Comparison of ENCODE assay signal across 25 mouse cellular contexts in genomic region chr1:73875676-73876218, GRCm38 (mm10).
DNase-seq lines count a peak whose midpoint lies in the region; ATAC-seq and TF ChIP-seq lines count a peak whose summit lies in the region.
"Had no signal": no experiment of that assay in that cellular context is flagged by ENCODE, and none has a peak within 500 bp of the region (broad histone marks: within the 10 kb centered on the region; RNA-seq: fewer than 3 reads in every experiment).

No protein-coding gene starts in this region.

- no peaks in the 10 kb centered on the region for H3K4me1 ChIP-seq in heart, embryonic 10.5 days
- no peaks in the 10 kb centered on the region for H3K4me1 ChIP-seq in kidney, postnatal 0 days (replicated peaks; ENCODE audit: insufficient read depth, low read length)
- no peaks in the 10 kb centered on the region for H3K4me1 ChIP-seq in lung, postnatal 0 days (ENCODE audit: insufficient read depth, low read depth, low read length)
- H3K4me1 ChIP-seq: embryonic facial prominence, embryonic 13.5 days; heart, embryonic 13.5 days; hindbrain, embryonic 13.5 days; kidney, embryonic 15.5 days; liver, embryonic 12.5 days had no signal

- no peak overlapping the region for H3K4me3 ChIP-seq in heart, embryonic 10.5 days
- no peak overlapping the region for H3K4me3 ChIP-seq in kidney, postnatal 0 days (replicated peaks; ENCODE audit: low read depth, low read length)
- H3K4me3 ChIP-seq in lung, postnatal 0 days (ENCODE audit: low read depth, low read length) = no peak overlapping the region
- H3K4me3 ChIP-seq: embryonic facial prominence, embryonic 13.5 days; erythroblast, embryonic 14.5 days; heart, embryonic 13.5 days; hindbrain, embryonic 13.5 days; kidney, embryonic 15.5 days; liver, embryonic 12.5 days had no signal

- H3K9me3 ChIP-seq in heart, embryonic 10.5 days = no peaks in the 10 kb centered on the region
- no peaks in the 10 kb centered on the region for H3K9me3 ChIP-seq in kidney, postnatal 0 days (replicated peaks; ENCODE audit: low read length)
- H3K9me3 ChIP-seq in lung, postnatal 0 days (ENCODE audit: low read length) = no peaks in the 10 kb centered on the region
- H3K9me3 ChIP-seq: embryonic facial prominence, embryonic 13.5 days; heart, embryonic 13.5 days; hindbrain, embryonic 13.5 days; kidney, embryonic 15.5 days; liver, embryonic 12.5 days had no signal

- no peak for TF ChIP-seq CTCF in kidney, postnatal 0 days (IDR thresholded peaks at IDR 0.05; ENCODE audit: low read depth)
- no peak for TF ChIP-seq CTCF in lung, postnatal 0 days (IDR thresholded peaks at IDR 0.05)

- no peaks in the 10 kb centered on the region for H3K36me3 ChIP-seq in heart, embryonic 10.5 days
- H3K36me3 ChIP-seq in kidney, postnatal 0 days (ENCODE audit: insufficient read depth, low read length) = no peaks in the 10 kb centered on the region
- no peaks in the 10 kb centered on the region for H3K36me3 ChIP-seq in lung, postnatal 0 days (ENCODE audit: insufficient read depth, low read length)
- H3K36me3 ChIP-seq: embryonic facial prominence, embryonic 13.5 days; heart, embryonic 13.5 days; hindbrain, embryonic 13.5 days; kidney, embryonic 15.5 days; liver, embryonic 12.5 days had no signal

- H3K9ac ChIP-seq in kidney, postnatal 0 days (ENCODE audit: low read depth, low read length) = no peak overlapping the region
- H3K9ac ChIP-seq in lung, postnatal 0 days (replicated peaks; ENCODE audit: low read depth) = no peak overlapping the region
- H3K9ac ChIP-seq: embryonic facial prominence, embryonic 13.5 days; forebrain, postnatal 0 days; heart, embryonic 13.5 days; hindbrain, embryonic 13.5 days; kidney, embryonic 15.5 days; liver, embryonic 12.5 days had no signal

- H3K27ac ChIP-seq in heart, embryonic 10.5 days = no peak overlapping the region
- no peak overlapping the region for H3K27ac ChIP-seq in kidney, postnatal 0 days
- no peak overlapping the region for H3K27ac ChIP-seq in lung, postnatal 0 days (ENCODE audit: low read length)
- H3K27ac ChIP-seq: embryonic facial prominence, embryonic 13.5 days; heart, embryonic 13.5 days; hindbrain, embryonic 13.5 days; kidney, embryonic 15.5 days; liver, embryonic 12.5 days had no signal

- ATAC-seq in kidney, postnatal 0 days (replicated peaks; ENCODE audit: low FRiP score, low read depth) = no peak
- ATAC-seq in lung, postnatal 0 days = peak; percentile 77
- no peak for ATAC-seq in inflammation-experienced regulatory T-cells, adult 6 months
- ATAC-seq: activated CD4-positive, CD25-positive, alpha-beta regulatory T cell, adult 4 months; CD4-positive, CD25-positive, alpha-beta regulatory T cell, adult 4 months; forebrain, postnatal 0 days; liver, embryonic 12.5 days had no signal

- H3K27me3 ChIP-seq in heart, embryonic 10.5 days (ENCODE audit: insufficient read depth, poor library complexity, severe bottlenecking) = no peaks in the 10 kb centered on the region
- no peaks in the 10 kb centered on the region for H3K27me3 ChIP-seq in kidney, postnatal 0 days (ENCODE audit: insufficient read depth, low read length)
- H3K27me3 ChIP-seq in lung, postnatal 0 days (replicated peaks; ENCODE audit: insufficient read depth, low read length) = no peaks in the 10 kb centered on the region
- H3K27me3 ChIP-seq: embryonic facial prominence, embryonic 13.5 days; heart, embryonic 13.5 days; hindbrain, embryonic 13.5 days; kidney, embryonic 15.5 days; liver, embryonic 12.5 days had no signal

- H3K4me2 ChIP-seq in kidney, postnatal 0 days (ENCODE audit: low read length) = no peak overlapping the region
- no peak overlapping the region for H3K4me2 ChIP-seq in lung, postnatal 0 days (replicated peaks; ENCODE audit: low read depth, low read length)
- H3K4me2 ChIP-seq: embryonic facial prominence, embryonic 13.5 days; heart, embryonic 13.5 days; hindbrain, embryonic 13.5 days; kidney, embryonic 15.5 days; liver, embryonic 12.5 days had no signal

- peak; percentile 22 to 45 for DNase-seq in heart, adult 18-20 months
- no peak for DNase-seq in heart, embryonic 10.5 days (ENCODE audit: low spot score)
- DNase-seq in kidney, postnatal 0 days (ENCODE audit: low spot score) = peak; percentile 43
- no peak for DNase-seq in kidney, postnatal 25 days
- DNase-seq in lung, postnatal 0 days (ENCODE audit: low spot score) = peak; percentile 81
- no peak for DNase-seq in thymus, adult 18-20 months
- DNase-seq: adrenal gland, adult 8-10 months; cerebellum, adult 11 months; cerebellum, adult 9-11 months; embryo, embryonic 11 days; forebrain, postnatal 0 days; kidney, adult 18-20 months; layer of hippocampus, postnatal 36 days; left cerebral cortex, postnatal 4 days; midbrain, embryonic 14.5 days; right cerebral cortex, postnatal 14 days had no signal

- WGBS in heart, embryonic 10.5 days = 33% methylated on average over 1 of the region's 1 CpGs
- 22% methylated on average over 1 of the region's 1 CpGs for WGBS in kidney, postnatal 0 days
- 20% methylated on average over 1 of the region's 1 CpGs for WGBS in lung, postnatal 0 days

- TF ChIP-seq EP300 in lung, postnatal 0 days (IDR thresholded peaks at IDR 0.05) = no peak

Comparison
In these comparisons a context has a peak if more than half of its experiments do, and no peak if none do; other contexts are left out.
1. DNase-seq: peak in heart, adult 18-20 months (2 of 2), kidney, postnatal 0 days (single experiment) and lung, postnatal 0 days (single experiment); none in heart, embryonic 10.5 days (single experiment), kidney, postnatal 25 days (0 of 2) and thymus, adult 18-20 months (0 of 2).